Mouse (Mus musculus) midbrain, embryonic 16.5 days (tissue): ENCODE results near the gene Gm10663. TPM values are rescaled to one million over a fixed set of nuclear protein-coding genes. Genes with fewer than 3 reads are reported as not detected.

Experiments used
- ATAC-seq: fragments of 200-750 bp; cut with Nextera tagmentation; 2 replicates; pipeline ENCODE4 v1.8.0; 2017; ENCODE audit warnings: moderate TSS enrichment
- H3K27ac ChIP-seq: fragments of 300-500 bp; sonication (generic); 2 replicates; pipeline ENCODE4 v1.5.1; 2014; ENCODE audit warnings: mild to moderate bottlenecking, low read length, mixed read lengths
- H3K27me3 ChIP-seq: fragments of 300-500 bp; sonication (generic); 2 replicates; pipeline ENCODE4 v1.6.1; 2014; ENCODE audit warnings: low read depth, low read length, mixed read lengths; ENCODE audit not compliant: control insufficient read depth, insufficient read depth
- H3K36me3 ChIP-seq: fragments of 300-500 bp; sonication (generic); 2 replicates; pipeline ENCODE4 v1.6.1; 2014; ENCODE audit warnings: mild to moderate bottlenecking, low read length, moderate library complexity, mixed read lengths; ENCODE audit not compliant: control insufficient read depth, insufficient read depth
- H3K4me1 ChIP-seq: fragments of 300-500 bp; sonication (generic); 2 replicates; pipeline ENCODE4 v1.6.1; 2014; ENCODE audit warnings: mild to moderate bottlenecking, low read length, mixed read lengths; ENCODE audit not compliant: control insufficient read depth, insufficient read depth
- H3K4me2 ChIP-seq: fragments of 300-500 bp; sonication (generic); 2 replicates; pipeline ENCODE4 v1.6.1; 2014; ENCODE audit warnings: mild to moderate bottlenecking, low read length, mixed read lengths
- H3K4me3 ChIP-seq: fragments of 300-500 bp; sonication (generic); 2 replicates; pipeline ENCODE4 v1.5.1; 2014; ENCODE audit warnings: low read depth, mild to moderate bottlenecking, low read length, moderate library complexity, mixed read lengths
- H3K9ac ChIP-seq: fragments of 300-500 bp; sonication (generic); 2 replicates; pipeline ENCODE4 v1.6.1; 2014; ENCODE audit warnings: low read depth, low read length, mixed read lengths
- H3K9me3 ChIP-seq: fragments of 300-500 bp; sonication (generic); replicated peaks from 2 replicates; pipeline ENCODE4 v1.6.1; 2014; ENCODE audit warnings: mild to moderate bottlenecking, low read length, mixed read lengths; ENCODE audit not compliant: control insufficient read depth, poor library complexity, severe bottlenecking
- WGBS: fragments of 180-500 bp; shearing (Covaris S2); extraction: QIAGEN DNeasy Blood & Tissue Kit; methylation state at CpG from one replicate; pipeline ENCODE4 v1.1.7; 2014; 5-methylcytosine and 5-hydroxymethylcytosine counted together
- polyA plus RNA-seq: library from polyadenylated mRNA; unstranded; fragments of >200 nt; fragmentation: Nextera tagmentation; extraction: Ambion mirVana; gene quantifications from 2 replicates; pipeline ENCODE4 v1.2.1, GENCODE M21; 2015

Gene Gm10663
- polyA plus RNA-seq, result not detected in 2 replicates

- no peak within 1 kb of the TSS for H3K9ac ChIP-seq
Measured at GRCm38 (mm10) chr8:65074733-65075132, at the start of gene Gm10663. Gm10663 (plus strand) TSS chr8:65075033.

GRCm38 (mm10) chr8:65028959-65029686 lies 45.7 kb upstream of the Gm10663 start:
- ATAC-seq, result no peak
- Histone ChIP-seq H3K4me3 (no peak overlapping the region), H3K9me3 (no peaks in the 10 kb centered on the region), H3K9ac (no peak overlapping the region), H3K27me3 (no peaks in the 10 kb centered on the region), H3K4me2 (no peak overlapping the region), H3K4me1 (no peaks in the 10 kb centered on the region), H3K36me3 (no peaks in the 10 kb centered on the region), H3K27ac (no peak overlapping the region)
- WGBS, result 66% methylated on average over 12 of the region's 12 CpGs

More at GRCm38 (mm10) chr8:65074733-65075132, at the start of gene Gm10663:
- no peaks in the 10 kb centered on the region for H3K27me3 ChIP-seq
- no peaks in the 10 kb centered on the region for H3K4me1 ChIP-seq
- H3K9me3 ChIP-seq, result no peaks in the 10 kb centered on the region
- no peak within 1 kb of the TSS for H3K27ac ChIP-seq
- 93% methylated on average over 2 of the region's 2 CpGs for WGBS
- no peak for ATAC-seq
- no peaks in the 10 kb centered on the region for H3K36me3 ChIP-seq
- H3K4me2 ChIP-seq, result no peak within 1 kb of the TSS
- no peak within 1 kb of the TSS for H3K4me3 ChIP-seq

- no peaks in the 10 kb centered on the region for H3K9me3 ChIP-seq
- no peaks in the 10 kb centered on the region for H3K36me3 ChIP-seq
- ATAC-seq, result no peak
- H3K4me2 ChIP-seq, result no peak overlapping the region
- no peaks in the 10 kb centered on the region for H3K4me1 ChIP-seq
- 92% methylated on average over 4 of the region's 4 CpGs for WGBS
- no peak overlapping the region for H3K4me3 ChIP-seq
- H3K9ac ChIP-seq, result no peak overlapping the region
- H3K27me3 ChIP-seq, result no peaks in the 10 kb centered on the region
- H3K27ac ChIP-seq, result no peak overlapping the region
Measured at GRCm38 (mm10) chr8:65029776-65030175, 45.1 kb upstream of the Gm10663 start.

GRCm38 (mm10) chr8:65030735-65031485 lies 43.9 kb upstream of the Gm10663 start:
- Histone ChIP-seq H3K27me3 (no peaks in the 10 kb centered on the region), H3K4me1 (peaks cover 5% of the 10 kb centered on the region; the same call in 1 of the 2 replicates), H3K36me3 (no peaks in the 10 kb centered on the region), H3K4me3 (no peak overlapping the region), H3K4me2 (no peak overlapping the region), H3K27ac (no peak overlapping the region), H3K9ac (no peak overlapping the region), H3K9me3 (no peaks in the 10 kb centered on the region)
- ATAC-seq, result no peak
- WGBS, result 82% methylated on average over 4 of the region's 4 CpGs

GRCm38 (mm10) chr8:65032107-65032506 lies 42.7 kb upstream of the Gm10663 start:
- Histone ChIP-seq H3K9ac (no peak overlapping the region), H3K36me3 (no peaks in the 10 kb centered on the region), H3K4me2 (no peak overlapping the region), H3K9me3 (no peaks in the 10 kb centered on the region), H3K27ac (no peak overlapping the region), H3K4me3 (no peak overlapping the region), H3K27me3 (no peaks in the 10 kb centered on the region), H3K4me1 (peaks cover 8% of the 10 kb centered on the region)
- 100% methylated on average over 1 of the region's 1 CpGs for WGBS
- ATAC-seq, result no peak

GRCm38 (mm10) chr8:65033056-65033455 lies 41.8 kb upstream of the Gm10663 start:
- 84% methylated on average over 13 of the region's 13 CpGs for WGBS
- Histone ChIP-seq H3K9ac (no peak overlapping the region), H3K9me3 (no peaks in the 10 kb centered on the region), H3K4me3 (no peak overlapping the region), H3K4me2 (no peak overlapping the region), H3K4me1 (peaks cover 8% of the 10 kb centered on the region), H3K36me3 (no peaks in the 10 kb centered on the region), H3K27me3 (no peaks in the 10 kb centered on the region), H3K27ac (no peak overlapping the region)
- no peak for ATAC-seq

GRCm38 (mm10) chr8:65034136-65034535 lies 40.7 kb upstream of the Gm10663 start:
- 41% methylated on average over 2 of the region's 2 CpGs for WGBS
- peaks cover 8% of the 10 kb centered on the region for H3K4me1 ChIP-seq
- no peaks in the 10 kb centered on the region for H3K9me3 ChIP-seq
- no peaks in the 10 kb centered on the region for H3K27me3 ChIP-seq
- H3K36me3 ChIP-seq, result no peaks in the 10 kb centered on the region
- no peak overlapping the region for H3K27ac ChIP-seq
- ATAC-seq, result no peak
- H3K9ac ChIP-seq, result no peak overlapping the region
- H3K4me2 ChIP-seq, result no peak overlapping the region
- no peak overlapping the region for H3K4me3 ChIP-seq

- WGBS, result 1% methylated on average over 8 of the region's 8 CpGs
- Histone ChIP-seq H3K4me2 (peak within 1 kb of the TSS; percentile 58), H3K4me3 (peak within 1 kb of the TSS; percentile 40), H3K9ac (peak within 1 kb of the TSS; percentile 17; the same call in 1 of the 2 replicates), H3K9me3 (no peaks in the 10 kb centered on the region), H3K27me3 (no peaks in the 10 kb centered on the region), H3K36me3 (no peaks in the 10 kb centered on the region), H3K27ac (no peak within 1 kb of the TSS), H3K4me1 (peaks cover 8% of the 10 kb centered on the region)
- peak; percentile 76 for ATAC-seq
Measured at GRCm38 (mm10) chr8:65037117-65037533, 37.7 kb upstream of the Gm10663 start, which contains the start of gene Apela. Apela (minus strand) TSS chr8:65037336.

GRCm38 (mm10) chr8:65046565-65046964 lies 28.3 kb upstream of the Gm10663 start:
- no peaks in the 10 kb centered on the region for H3K9me3 ChIP-seq
- H3K36me3 ChIP-seq, result no peaks in the 10 kb centered on the region
- no peaks in the 10 kb centered on the region for H3K4me1 ChIP-seq
- H3K9ac ChIP-seq, result no peak overlapping the region
- no peaks in the 10 kb centered on the region for H3K27me3 ChIP-seq
- WGBS, result 45% methylated on average over 5 of the region's 5 CpGs
- ATAC-seq, result no peak
- peak overlapping the region; percentile 8; the same call in 1 of the 2 replicates for H3K4me2 ChIP-seq
- no peak overlapping the region for H3K27ac ChIP-seq
- no peak overlapping the region for H3K4me3 ChIP-seq
